Mouse (Mus musculus) megakaryocyte, adult 5-6 weeks (primary cell): ENCODE results near the gene Robo4. TPM values are rescaled to one million over a fixed set of nuclear protein-coding genes. Genes with fewer than 3 reads are reported as not detected.

Experiments
- ATAC-seq: 2 replicates; pipeline ENCODE4 v1.8.0; 2016; ENCODE audit warnings: mild to moderate bottlenecking, inconsistent platforms; ENCODE audit not compliant: poor library complexity, severe bottlenecking
- total RNA-seq, 2 experiments: library from RNA; stranded (forward) in 1 of 2; stranded (reverse) in 1 of 2; fragments of 153-499, 151-499 nt in 1 of 2; fragments of 221-1000, 200-1000 nt in 1 of 2; gene quantifications; 2 replicates each; pipeline versions ENCODE4 v1.2.3 to v1.2.4; 2015 to 2017

Robo4 gene
- total RNA-seq (2015) (not detected in 2 replicates), total RNA-seq (2017) (not detected in 2 replicates)

DNA sequence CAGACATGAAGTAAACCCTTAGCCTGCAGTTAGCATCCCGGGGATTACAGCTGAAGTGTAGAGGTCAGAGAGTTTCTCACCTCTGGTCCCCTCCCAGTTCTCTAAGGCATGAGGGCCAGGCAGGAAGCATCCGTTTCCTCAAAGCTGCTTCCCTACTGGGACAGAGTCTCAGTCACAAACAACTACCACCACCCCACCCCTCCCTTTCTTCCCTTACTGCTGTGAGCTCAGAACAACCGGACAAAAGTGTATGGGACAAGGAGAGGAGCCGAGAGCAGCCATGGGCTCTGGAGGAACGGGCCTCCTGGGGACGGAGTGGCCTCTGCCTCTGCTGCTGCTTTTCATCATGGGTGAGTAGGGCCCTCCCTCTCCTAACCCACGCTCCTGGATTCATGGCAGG is at the start of gene Robo4:
Gene Robo4 (plus strand): TSS at position 96 of the 400 bp plus-strand sequence.
- peak; percentile 33; the same call in 1 of the 2 replicates for ATAC-seq

GRCm38 (mm10) chr9:37354485-37354884 is 47.2 kb upstream of the Robo4 start:
- no peak for ATAC-seq

DNA sequence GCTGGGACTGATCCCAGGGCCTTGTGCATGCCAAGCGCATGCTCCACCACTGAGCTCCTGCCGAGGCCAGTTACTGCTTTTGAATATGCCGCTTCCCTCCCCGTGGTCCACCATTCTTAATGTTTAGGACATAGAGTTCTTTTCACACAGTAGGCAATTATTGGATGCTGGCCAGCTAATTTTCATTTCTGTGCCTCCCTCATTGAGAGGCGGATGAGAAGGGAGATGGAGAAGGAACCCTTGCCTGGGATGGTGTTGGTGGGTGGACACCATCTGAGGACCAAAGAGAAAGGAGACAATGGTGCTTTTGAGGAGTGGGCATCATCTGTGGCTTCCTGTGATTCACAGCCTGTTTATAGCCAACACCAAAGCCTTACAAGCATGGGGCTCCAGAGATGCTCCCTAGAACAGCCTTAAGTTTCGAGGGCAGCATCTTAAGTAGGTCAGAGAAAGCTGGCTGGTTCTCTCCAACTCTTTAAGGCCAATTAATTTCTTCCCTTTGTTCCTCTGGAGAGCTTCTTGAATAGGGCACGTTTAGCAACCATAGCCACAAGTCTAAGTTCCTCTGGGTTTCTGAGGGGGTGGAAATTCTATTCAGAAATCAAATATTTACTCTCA is 42.9 kb upstream of the Robo4 start:
- no peak for ATAC-seq

DNA sequence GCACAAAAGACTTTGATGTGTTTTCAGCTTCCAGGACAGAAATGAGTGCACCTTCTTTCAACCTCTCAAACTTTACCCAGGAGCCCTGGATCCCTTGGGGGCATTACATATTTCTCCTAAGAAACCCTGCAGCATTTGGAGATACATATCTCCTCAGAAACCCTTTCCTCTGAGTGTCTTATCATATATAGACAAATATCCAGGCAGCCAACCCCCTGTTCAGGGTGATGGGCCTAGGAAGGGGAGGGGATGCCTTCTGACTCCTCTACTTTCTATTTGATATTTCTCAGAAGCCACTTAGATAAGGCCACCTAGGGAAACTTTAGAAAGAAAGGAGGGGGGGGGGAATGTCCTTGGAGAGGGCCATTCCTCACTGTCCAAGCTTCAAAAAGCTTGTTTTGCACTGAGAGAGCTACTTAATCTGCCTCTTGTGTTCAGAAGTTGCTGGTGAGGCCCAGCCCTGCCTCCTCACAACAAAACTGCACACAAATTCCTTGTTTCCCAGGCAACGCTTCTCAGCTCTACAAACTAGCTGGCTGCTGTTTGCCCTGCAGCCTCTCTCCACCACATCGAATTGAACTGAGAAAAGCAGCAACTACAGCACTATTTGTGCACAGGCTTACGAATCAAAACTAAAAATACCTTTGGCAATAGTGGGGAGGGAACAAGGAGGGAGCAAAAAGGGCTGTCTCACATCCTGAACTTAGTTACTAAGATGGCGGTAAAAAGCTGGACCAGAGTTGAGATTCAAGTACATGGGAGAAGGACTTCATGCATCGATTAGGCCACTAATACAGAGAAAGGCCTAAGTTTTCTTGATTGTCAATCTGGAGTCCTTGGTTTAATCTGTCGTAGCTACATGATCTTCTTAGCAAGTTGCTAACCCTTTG is 42.1 kb upstream of the Robo4 start:
- no peak for ATAC-seq

DNA sequence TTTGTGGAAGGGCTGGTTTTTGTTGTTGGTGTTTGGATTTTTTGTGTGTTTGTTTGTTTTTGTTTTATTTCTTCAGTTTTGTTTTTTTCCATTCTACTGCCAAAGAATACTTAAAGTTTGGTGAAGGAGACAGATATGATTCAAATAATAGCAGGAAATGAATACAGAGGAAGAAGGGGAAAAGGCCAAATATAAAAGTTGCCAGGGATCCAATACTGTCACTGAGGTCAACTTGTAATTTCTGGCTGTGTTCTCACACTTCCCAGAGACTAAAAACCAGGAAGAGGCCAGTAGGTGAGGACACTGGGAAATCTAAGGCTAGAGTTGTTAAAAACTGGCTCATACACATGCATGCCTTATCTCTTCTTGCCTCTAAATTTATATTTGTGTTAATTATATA is 39.6 kb upstream of the Robo4 start:
- no peak for ATAC-seq

- ATAC-seq: no peak
Observed at GRCm38 (mm10) chr9:37362881-37363280, 38.8 kb upstream of the Robo4 start.

- ATAC-seq: no peak
Observed at GRCm38 (mm10) chr9:37363551-37363950, 38.1 kb upstream of the Robo4 start.

DNA sequence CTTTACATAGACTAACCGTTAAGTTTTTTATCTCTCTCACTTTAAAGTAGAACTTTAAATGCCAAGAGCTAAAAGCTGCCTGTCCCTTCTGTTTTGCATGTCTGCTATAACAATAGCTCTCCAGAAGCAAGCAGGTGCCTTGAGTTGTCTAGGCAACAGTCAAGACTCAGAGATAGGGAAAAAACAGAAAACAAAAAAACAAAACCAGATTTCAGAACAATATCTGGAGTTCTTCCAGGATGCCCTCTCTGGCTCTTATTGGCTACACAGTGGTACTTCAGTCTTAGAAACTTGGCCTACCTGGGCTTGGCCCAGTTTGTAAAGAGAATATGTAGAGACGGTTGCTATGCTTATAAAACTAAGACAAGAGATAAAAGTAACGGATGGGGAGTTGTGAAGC is 37.3 kb upstream of the Robo4 start:
- ATAC-seq: no peak

- no peak for ATAC-seq
Observed at GRCm38 (mm10) chr9:37365706-37366105, 36.0 kb upstream of the Robo4 start.

DNA sequence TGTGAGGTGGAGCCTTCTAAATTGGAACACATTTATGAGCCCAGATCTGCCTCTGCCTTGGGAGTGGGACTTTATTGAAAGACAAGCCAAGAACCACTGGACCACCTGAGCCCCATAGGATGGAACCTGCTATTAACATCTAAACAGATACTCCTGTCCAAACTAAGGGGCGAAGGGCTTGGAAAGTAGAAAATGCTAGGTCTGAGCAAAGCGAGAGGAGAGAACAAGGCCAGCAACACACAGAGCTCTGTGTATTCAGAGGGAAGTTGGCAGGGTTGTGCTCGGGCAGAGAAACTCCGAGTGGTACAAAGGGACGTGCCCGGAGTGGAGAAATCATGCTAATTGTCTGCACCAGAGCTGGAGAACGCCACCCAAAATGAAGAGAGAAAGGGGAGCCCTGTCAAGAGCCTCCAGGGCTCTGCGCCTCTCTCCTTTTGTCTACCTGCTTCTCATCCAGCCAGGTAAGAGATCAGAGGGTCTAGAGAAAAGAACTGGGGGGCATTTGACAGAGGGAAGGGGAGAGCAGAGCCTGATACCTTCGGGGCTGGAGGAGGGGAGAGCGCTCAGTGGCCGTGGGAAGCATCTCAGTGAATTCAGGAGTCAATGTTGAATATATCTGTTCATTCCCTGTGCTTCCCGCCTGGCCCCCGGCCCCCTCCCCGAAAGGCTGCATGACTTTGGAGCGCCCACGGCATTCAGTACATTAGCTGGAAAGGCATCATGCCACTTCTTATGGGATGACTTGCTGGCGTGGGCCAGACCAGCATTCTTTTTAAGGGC is 34.2 kb upstream of the Robo4 start, which contains the start of gene Hepacam:
Gene Hepacam (plus strand): TSS at position 51 of the 780 bp plus-strand sequence.
- ATAC-seq: no peak

- no peak for ATAC-seq
Observed at GRCm38 (mm10) chr9:37368081-37368830, 33.4 kb upstream of the Robo4 start.

- no peak for ATAC-seq
Observed at GRCm38 (mm10) chr9:37368860-37369259, 32.8 kb upstream of the Robo4 start.

DNA sequence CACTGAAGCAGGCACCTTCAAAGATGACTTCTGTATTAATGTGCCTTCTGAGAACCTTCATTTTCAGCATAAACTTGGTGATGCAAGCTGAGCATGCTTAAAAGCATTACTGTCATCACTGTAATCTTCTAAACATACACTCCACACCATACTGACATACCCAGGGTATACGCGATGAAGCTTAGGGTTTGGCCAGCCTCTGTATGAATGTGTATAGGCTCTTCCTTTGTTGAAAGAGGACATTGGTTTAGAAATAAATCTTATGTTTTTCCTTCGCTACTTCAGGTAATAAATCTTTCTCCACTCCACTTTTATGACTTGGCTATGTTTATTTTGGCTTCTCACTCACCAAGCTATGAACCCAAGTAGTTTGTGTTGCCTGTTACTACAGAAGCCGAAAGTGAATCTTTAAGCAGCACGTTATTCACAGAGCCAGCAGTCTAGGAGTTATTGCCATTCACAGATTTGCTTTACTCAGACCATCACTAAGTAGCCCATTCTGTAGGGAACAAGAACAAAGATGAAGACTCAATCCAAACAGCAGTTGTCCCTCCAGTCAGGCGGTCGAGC is 30.4 kb upstream of the Robo4 start:
- ATAC-seq: no peak

DNA sequence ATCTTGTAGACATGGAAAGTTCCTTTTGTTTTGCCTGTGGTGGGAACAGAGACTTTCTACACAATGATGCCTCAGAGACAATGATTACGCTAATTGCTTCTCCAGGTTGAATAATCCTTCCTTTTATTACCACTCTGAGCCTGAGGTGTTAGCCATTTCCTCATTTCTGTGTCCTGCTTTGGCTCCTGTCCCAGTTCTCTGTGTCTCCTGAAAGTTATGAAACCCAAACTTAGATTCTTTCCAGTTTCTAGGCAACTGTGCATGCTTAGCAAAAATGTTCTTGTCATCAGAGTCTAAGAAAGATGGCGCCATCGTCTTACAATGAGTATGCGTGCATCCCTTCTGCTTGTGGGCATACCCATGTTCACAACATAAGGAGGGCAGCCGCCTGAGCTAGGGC is 26.0 kb upstream of the Robo4 start:
- ATAC-seq: no peak

- no peak for ATAC-seq
Observed at GRCm38 (mm10) chr9:37383161-37383560, 18.5 kb upstream of the Robo4 start.

- ATAC-seq: no peak
Observed at GRCm38 (mm10) chr9:37384284-37385182, 17.2 kb upstream of the Robo4 start.

DNA sequence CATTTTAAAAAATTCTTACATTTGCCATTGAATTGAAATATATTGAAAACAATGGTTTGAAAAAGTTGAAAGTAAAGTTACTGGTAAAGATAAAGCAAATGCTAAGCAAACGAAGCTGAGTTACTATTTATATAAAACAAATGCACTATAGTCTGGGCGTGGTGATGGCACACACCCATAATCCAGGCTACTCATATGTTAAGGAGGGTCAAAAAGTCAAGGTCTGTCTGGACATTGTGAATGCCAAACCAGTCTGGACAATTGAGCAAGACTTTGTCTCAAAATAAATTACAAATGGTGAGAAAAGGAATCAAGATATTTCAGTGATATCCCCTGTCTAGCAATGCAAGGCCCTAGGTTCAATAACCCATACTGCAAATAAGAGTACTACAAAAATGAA is 10.8 kb upstream of the Robo4 start:
- ATAC-seq: no peak

DNA sequence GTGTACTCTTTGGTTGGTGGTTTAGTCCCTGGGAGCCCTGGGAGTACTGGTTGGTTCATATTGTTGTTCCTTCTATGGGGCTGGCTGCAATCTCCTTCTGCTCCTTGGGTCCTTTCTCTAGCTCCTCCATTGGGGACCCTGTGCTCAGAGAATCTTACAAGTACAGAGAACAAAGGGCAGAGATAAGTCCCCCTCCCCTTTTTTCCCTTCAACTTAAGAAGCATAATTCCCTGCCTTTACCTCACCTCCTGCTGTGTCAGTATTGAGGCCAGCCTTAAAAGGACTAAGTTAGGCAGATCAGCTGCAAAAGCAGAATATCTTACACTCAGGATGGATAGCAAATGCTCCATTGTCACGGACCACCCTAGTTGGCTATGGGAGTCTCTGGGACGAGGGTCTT is 9.6 kb upstream of the Robo4 start:
- ATAC-seq: no peak

GRCm38 (mm10) chr9:37393482-37394131 is 8.1 kb upstream of the Robo4 start:
- ATAC-seq: no peak
